Mouse (Mus musculus) kidney, postnatal 0 days (tissue): Measurements from ENCODE around the gene Jdp2. TPM values are rescaled to one million over a fixed set of nuclear protein-coding genes. Genes with fewer than 3 reads are reported as not detected.
"Not testable (repeated sequence)": the region's sequence is repeated elsewhere in the genome, so short reads cannot be mapped to it uniquely, and the experiment has no call there.

ENCODE experiments used
- ATAC-seq: fragments of 200-750 bp; cut with Nextera tagmentation; replicated peaks from 2 replicates; pipeline ENCODE4 v1.8.0; 2017; ENCODE audit warnings: low read depth, moderate number of reproducible peaks, moderate TSS enrichment, moderate library complexity; ENCODE audit not compliant: low FRiP score
- DNase-seq: peaks from one replicate; pipeline ENCODE4 v3.0.0-alpha.2; 2016; ENCODE audit warnings: low spot score
- H3K27ac ChIP-seq: fragments of 300-500 bp; sonication (generic); 2 replicates; pipeline ENCODE4 v1.5.1; 2014; ENCODE audit warnings: mild to moderate bottlenecking
- H3K27me3 ChIP-seq: fragments of 300-500 bp; sonication (generic); 2 replicates; pipeline ENCODE4 v1.6.1; 2014; ENCODE audit warnings: low read length, mixed read lengths; ENCODE audit not compliant: insufficient read depth
- H3K36me3 ChIP-seq: fragments of 300-500 bp; sonication (generic); 2 replicates; pipeline ENCODE4 v1.6.1; 2014; ENCODE audit warnings: low read length, mixed read lengths; ENCODE audit not compliant: insufficient read depth
- H3K4me1 ChIP-seq: fragments of 300-500 bp; sonication (generic); replicated peaks from 2 replicates; pipeline ENCODE4 v1.6.1; 2014; ENCODE audit warnings: antibody characterized with exemption, low read length, mixed read lengths; ENCODE audit not compliant: insufficient read depth
- H3K4me2 ChIP-seq: fragments of 300-500 bp; sonication (generic); 2 replicates; pipeline ENCODE4 v1.6.1; 2014; ENCODE audit warnings: mild to moderate bottlenecking, low read length, moderate library complexity, mixed read lengths
- H3K4me3 ChIP-seq: fragments of 300-500 bp; sonication (generic); replicated peaks from 2 replicates; pipeline ENCODE4 v1.5.1; 2014; ENCODE audit warnings: low read depth, low read length
- H3K9ac ChIP-seq: fragments of 300-500 bp; sonication (generic); 2 replicates; pipeline ENCODE4 v1.6.1; 2014; ENCODE audit warnings: low read depth, low read length
- H3K9me3 ChIP-seq: fragments of 300-500 bp; sonication (generic); replicated peaks from 2 replicates; pipeline ENCODE4 v1.6.1; 2016; ENCODE audit warnings: low read length, inconsistent platforms, mixed read lengths
- CTCF ChIP-seq: IDR thresholded peaks from 2 replicates; pipeline ENCODE4 v1.5.1; 2016; ENCODE audit warnings: antibody characterized with exemption, low read depth, mild to moderate bottlenecking, moderate library complexity
- WGBS: fragments of 180-500 bp; shearing (Covaris S2); extraction: QIAGEN DNeasy Blood & Tissue Kit; methylation state at CpG from one replicate; pipeline ENCODE4 v1.1.7; 2014; 5-methylcytosine and 5-hydroxymethylcytosine counted together
- polyA plus RNA-seq: library from polyadenylated mRNA; unstranded; fragments of >200 nt; fragmentation: Nextera tagmentation; extraction: Ambion mirVana; gene quantifications from 2 replicates; pipeline ENCODE4 v1.2.1, GENCODE M21; 2015

The Jdp2 gene
- polyA plus RNA-seq, 1 experiment from 2014 or later = 0.70 TPM

DNA sequence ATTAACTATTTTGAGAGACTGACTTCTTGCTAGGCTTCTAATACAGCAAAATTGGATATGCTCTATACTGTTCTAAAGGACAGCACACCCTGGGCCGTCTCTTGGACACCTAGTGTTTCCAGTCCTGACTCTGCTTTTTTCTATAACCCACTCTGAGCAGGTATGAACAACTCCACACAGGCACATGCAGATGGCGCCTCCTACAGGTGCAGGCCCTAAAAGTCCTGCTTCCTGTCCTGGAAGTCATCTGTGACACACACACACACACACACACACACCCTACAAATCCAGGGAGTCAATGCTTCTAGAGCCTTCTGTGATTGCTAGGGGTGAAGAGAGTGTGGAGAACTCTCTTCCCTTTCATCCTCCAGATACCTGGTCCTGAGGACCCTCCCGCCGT, 46.8 kb downstream of the Jdp2 start:
- peak; percentile 30; the same call in 1 of the 2 replicates for TF ChIP-seq CTCF
- Histone ChIP-seq H3K27me3 (no peaks in the 10 kb centered on the region), H3K27ac (no peak overlapping the region), H3K4me3 (no peak overlapping the region), H3K9me3 (no peaks in the 10 kb centered on the region), H3K4me1 (0 out of 2 replicates have a peak, but pooled peaks cover under 1% of the 10 kb centered on the region), H3K9ac (no peak overlapping the region), H3K4me2 (no peak overlapping the region), H3K36me3 (no peaks in the 10 kb centered on the region)
- ATAC-seq = no peak
- DNase-seq = no peak
- 95% methylated on average over 4 of the region's 4 CpGs for WGBS

DNA sequence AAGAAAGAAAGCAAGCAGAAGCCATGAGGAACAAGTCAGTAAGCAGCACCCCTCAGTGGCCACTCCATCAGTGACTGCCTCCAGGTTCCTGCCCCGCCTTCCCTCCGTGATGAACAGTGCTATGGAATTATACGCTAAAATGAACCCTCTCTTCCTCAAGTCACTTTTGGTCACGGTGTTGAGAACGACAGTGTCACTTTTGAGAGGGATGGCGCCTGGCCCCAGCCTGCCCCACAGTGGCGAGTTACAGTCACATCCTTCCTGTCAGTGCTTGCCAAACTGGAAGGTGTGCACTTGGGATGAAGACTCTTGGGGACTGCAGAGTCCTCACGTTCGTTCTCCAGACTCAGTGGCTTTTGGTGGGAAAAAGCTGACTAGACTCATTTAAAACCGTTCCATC, 48.5 kb downstream of the Jdp2 start:
- no peaks in the 10 kb centered on the region for H3K9me3 ChIP-seq
- DNase-seq (peak; percentile 42), ATAC-seq (no peak)
- peak; percentile 54 for TF ChIP-seq CTCF
- H3K36me3 ChIP-seq = no peaks in the 10 kb centered on the region
- WGBS = 43% methylated on average over 10 of the region's 10 CpGs
- H3K4me3 ChIP-seq = no peak overlapping the region
- no peaks in the 10 kb centered on the region for H3K27me3 ChIP-seq
- H3K9ac ChIP-seq = no peak overlapping the region
- H3K27ac ChIP-seq = no peak overlapping the region
- H3K4me1 ChIP-seq = no peaks in the 10 kb centered on the region
- H3K4me2 ChIP-seq = no peak overlapping the region

GRCm38 (mm10) chr12:85647955-85648354, 49.1 kb downstream of the Jdp2 start:
- no peaks in the 10 kb centered on the region for H3K4me1 ChIP-seq
- H3K27ac ChIP-seq = no peak overlapping the region
- TF ChIP-seq CTCF = no peak
- H3K4me2 ChIP-seq = no peak overlapping the region
- H3K9ac ChIP-seq = no peak overlapping the region
- no peak overlapping the region for H3K4me3 ChIP-seq
- no peaks in the 10 kb centered on the region for H3K36me3 ChIP-seq
- WGBS = 90% methylated on average over 1 of the region's 1 CpGs
- ATAC-seq (no peak), DNase-seq (no peak)
- no peaks in the 10 kb centered on the region for H3K9me3 ChIP-seq
- H3K27me3 ChIP-seq = no peaks in the 10 kb centered on the region

DNA sequence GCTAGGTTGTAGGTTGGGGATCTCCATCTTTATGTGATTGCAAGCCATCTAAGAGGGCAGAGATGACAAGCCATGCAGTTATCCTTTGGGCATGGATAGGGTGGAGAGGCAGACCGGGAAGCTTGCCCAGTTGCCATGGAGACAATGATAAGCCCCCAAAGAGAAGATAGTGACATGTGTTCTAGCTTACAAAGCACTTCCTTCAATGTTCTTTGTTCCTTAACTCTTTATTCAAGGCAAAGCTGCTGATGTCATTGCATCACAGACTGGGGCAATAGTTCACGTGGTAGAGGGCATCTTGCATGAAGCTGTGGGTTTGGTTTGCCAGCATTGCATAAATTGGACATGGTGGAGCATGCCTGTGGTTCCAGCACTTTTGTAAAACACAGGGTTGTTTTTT, 60.5 kb downstream of the Jdp2 start:
- H3K9ac ChIP-seq = no peak overlapping the region
- no peaks in the 10 kb centered on the region for H3K9me3 ChIP-seq
- no peak for TF ChIP-seq CTCF
- DNase-seq (no peak), ATAC-seq (no peak)
- no peak overlapping the region for H3K4me3 ChIP-seq
- no peaks in the 10 kb centered on the region for H3K36me3 ChIP-seq
- no peak overlapping the region for H3K4me2 ChIP-seq
- 77% methylated on average over 2 of the region's 2 CpGs for WGBS
- H3K27me3 ChIP-seq = no peaks in the 10 kb centered on the region
- H3K27ac ChIP-seq = no peak overlapping the region
- H3K4me1 ChIP-seq = no peaks in the 10 kb centered on the region

GRCm38 (mm10) chr12:85660855-85661254, 62.0 kb downstream of the Jdp2 start:
- 86% methylated on average over 12 of the region's 12 CpGs for WGBS
- DNase-seq (no peak), ATAC-seq (no peak)
- no peak overlapping the region for H3K9ac ChIP-seq
- no peaks in the 10 kb centered on the region for H3K4me1 ChIP-seq
- no peaks in the 10 kb centered on the region for H3K36me3 ChIP-seq
- H3K4me2 ChIP-seq = no peak overlapping the region
- no peaks in the 10 kb centered on the region for H3K27me3 ChIP-seq
- H3K4me3 ChIP-seq = no peak overlapping the region
- H3K9me3 ChIP-seq = no peaks in the 10 kb centered on the region
- no peak for TF ChIP-seq CTCF
- no peak overlapping the region for H3K27ac ChIP-seq

DNA sequence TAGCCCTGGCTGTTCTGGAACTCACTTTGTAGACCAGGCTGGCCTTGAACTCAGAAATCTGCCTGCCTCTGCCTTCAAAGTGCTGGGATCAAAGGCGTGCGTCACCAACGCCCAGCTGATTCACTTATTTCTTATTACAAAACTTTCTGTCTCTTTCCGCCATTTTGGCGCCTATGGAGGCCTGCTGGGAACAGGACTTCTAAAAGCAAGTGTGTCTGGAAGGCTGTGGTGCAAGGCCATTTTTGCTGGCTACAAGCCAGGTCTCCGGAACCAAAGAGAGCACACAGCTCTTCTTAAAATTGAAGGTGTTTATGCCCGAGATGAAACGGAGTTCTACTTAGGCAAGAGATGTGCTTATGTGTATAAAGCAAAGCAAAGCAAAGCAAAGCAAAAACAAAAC, 63.4 kb downstream of the Jdp2 start:
- H3K9ac ChIP-seq, DNase-seq, H3K4me1 ChIP-seq, H3K36me3 ChIP-seq, H3K4me3 ChIP-seq, ATAC-seq, H3K27me3 ChIP-seq, H3K27ac ChIP-seq, H3K9me3 ChIP-seq, H3K4me2 ChIP-seq: not testable (repeated sequence)
- 86% methylated on average over 8 of the region's 8 CpGs for WGBS

GRCm38 (mm10) chr12:85662896-85663295, 64.1 kb downstream of the Jdp2 start:
- DNase-seq (peak; percentile 93), ATAC-seq (0 out of 2 replicates have a peak, but pooled peaks have one; percentile 46)
- Histone ChIP-seq H3K9me3 (no peaks in the 10 kb centered on the region), H3K9ac (no peak overlapping the region), H3K27ac (no peak overlapping the region), H3K4me1 (no peaks in the 10 kb centered on the region), H3K4me2 (no peak overlapping the region), H3K27me3 (no peaks in the 10 kb centered on the region), H3K4me3 (no peak overlapping the region), H3K36me3 (no peaks in the 10 kb centered on the region)
- WGBS = 10% methylated on average over 9 of the region's 9 CpGs
- TF ChIP-seq CTCF = peak; percentile 94
